Mouse (Mus musculus): ENCODE data around the gene Slc15a5.

Slc15a5 gene

GRCm38 (mm10) chr6:138069921-138070320 lies 9.8 kb downstream of the Slc15a5 start:
- no peak for DNase-seq (ENCODE audit: extremely low read depth, insufficient read length, low spot score)

GRCm38 (mm10) chr6:138055572-138055971 lies 24.1 kb downstream of the Slc15a5 start:
- DNase-seq (ENCODE audit: extremely low read depth, insufficient read length, low spot score) = no peak

GRCm38 (mm10) chr6:138054956-138055355 lies 24.8 kb downstream of the Slc15a5 start:
- DNase-seq (ENCODE audit: extremely low read depth, insufficient read length, low spot score) = no peak

- no peak for DNase-seq (ENCODE audit: extremely low read depth, insufficient read length, low spot score)
Measured at GRCm38 (mm10) chr6:138054166-138054565, 25.6 kb downstream of the Slc15a5 start.

- DNase-seq (ENCODE audit: extremely low read depth, insufficient read length, low spot score) = no peak
Measured at GRCm38 (mm10) chr6:138053686-138054085, 26.0 kb downstream of the Slc15a5 start.

GRCm38 (mm10) chr6:138045364-138045763 lies 34.4 kb downstream of the Slc15a5 start:
- DNase-seq (ENCODE audit: extremely low read depth, insufficient read length, low spot score) = no peak

GRCm38 (mm10) chr6:138042891-138043290 lies 36.8 kb downstream of the Slc15a5 start:
- no peak for DNase-seq (ENCODE audit: extremely low read depth, insufficient read length, low spot score)

- DNase-seq (ENCODE audit: extremely low read depth, insufficient read length, low spot score) = no peak
Measured at GRCm38 (mm10) chr6:138041865-138042264, 37.9 kb downstream of the Slc15a5 start.

- no peak for DNase-seq (ENCODE audit: extremely low read depth, insufficient read length, low spot score)
Measured at GRCm38 (mm10) chr6:138037587-138037986, 42.1 kb downstream of the Slc15a5 start.

- DNase-seq (ENCODE audit: extremely low read depth, insufficient read length, low spot score) = no peak
Measured at GRCm38 (mm10) chr6:138036891-138037290, 42.8 kb downstream of the Slc15a5 start.

GRCm38 (mm10) chr6:138016898-138017297 lies 62.8 kb downstream of the Slc15a5 start:
- DNase-seq (ENCODE audit: extremely low read depth, insufficient read length, low spot score) = no peak

GRCm38 (mm10) chr6:138014976-138015674 lies 64.6 kb downstream of the Slc15a5 start:
- no peak for DNase-seq (ENCODE audit: extremely low read depth, insufficient read length, low spot score)

GRCm38 (mm10) chr6:138011955-138012354 lies 67.8 kb downstream of the Slc15a5 start:
- no peak for DNase-seq (ENCODE audit: extremely low read depth, insufficient read length, low spot score)

- DNase-seq (ENCODE audit: extremely low read depth, insufficient read length, low spot score) = no peak
Measured at GRCm38 (mm10) chr6:138007705-138008104, 72.0 kb downstream of the Slc15a5 start.

- DNase-seq (ENCODE audit: extremely low read depth, insufficient read length, low spot score) = no peak
Measured at GRCm38 (mm10) chr6:138006525-138007251, 73.0 kb downstream of the Slc15a5 start.

- DNase-seq (ENCODE audit: extremely low read depth, insufficient read length, low spot score) = no peak
Measured at GRCm38 (mm10) chr6:137989853-137990252, 89.9 kb downstream of the Slc15a5 start.

GRCm38 (mm10) chr6:137985169-137985568 lies 94.5 kb downstream of the Slc15a5 start:
- DNase-seq (ENCODE audit: extremely low read depth, insufficient read length, low spot score) = no peak

GRCm38 (mm10) chr6:137982195-137982737 lies 97.5 kb downstream of the Slc15a5 start:
- DNase-seq (ENCODE audit: extremely low read depth, insufficient read length, low spot score) = no peak

GRCm38 (mm10) chr6:137980905-137981696 lies 98.6 kb downstream of the Slc15a5 start:
- no peak for DNase-seq (ENCODE audit: extremely low read depth, insufficient read length, low spot score)

GRCm38 (mm10) chr6:137980413-137980812 lies 99.3 kb downstream of the Slc15a5 start:
- no peak for DNase-seq (ENCODE audit: extremely low read depth, insufficient read length, low spot score)

GRCm38 (mm10) chr6:137979802-137980201 lies 99.9 kb downstream of the Slc15a5 start:
- DNase-seq (ENCODE audit: extremely low read depth, insufficient read length, low spot score) = no peak
